ENCODE assay signal across 8 mouse cellular contexts in genomic region chr1:177258343-177259037, GRCm38 (mm10). TPM values are rescaled to one million over a fixed set of nuclear protein-coding genes. Genes with fewer than 3 reads are reported as not detected.
A peak's percentile ranks its signal among the peaks of the same experiment; 100 is the strongest.
DNase-seq lines count a peak whose midpoint lies in the region; ATAC-seq lines count a peak whose summit lies in the region.

No protein-coding gene starts in this region.

- under 1% methylated on average over 58 of the region's 86 CpGs for WGBS in intestine, embryonic 15.5 days
- WGBS in midbrain, embryonic 10.5 days: under 1% methylated on average over 66 of the region's 86 CpGs

- DNase-seq in adrenal gland, adult 18-20 months (ENCODE audit: low spot score in 2 of 2): peak; percentile 75 to 80
- peak; percentile 95 for DNase-seq in embryo, embryonic 11 days
- DNase-seq in gastrocnemius, postnatal 25 days: peak; percentile 82
- peak; percentile 69 to 78 for DNase-seq in left cerebral cortex, postnatal 25 days (ENCODE audit: low spot score in 2 of 2)
- peak; percentile 92 for DNase-seq in midbrain, embryonic 10.5 days (ENCODE audit: low spot score)
- peak; percentile 78 for DNase-seq in right cerebral cortex, postnatal 4 days
- peak; percentile 87 for DNase-seq in yolk sac, embryonic 10.5 days (ENCODE audit: low spot score)

- H3K27me3 ChIP-seq in intestine, embryonic 15.5 days (replicated peaks): no peaks in the 10 kb centered on the region
- H3K27me3 ChIP-seq in midbrain, embryonic 10.5 days (ENCODE audit: low read depth, poor library complexity, severe bottlenecking): peaks cover 5% of the 10 kb centered on the region; the same call in 1 of the 2 replicates

- H3K9me3 ChIP-seq in intestine, embryonic 15.5 days: no peaks in the 10 kb centered on the region
- H3K9me3 ChIP-seq in midbrain, embryonic 10.5 days (replicated peaks): no peaks in the 10 kb centered on the region

- H3K4me1 ChIP-seq in intestine, embryonic 15.5 days (replicated peaks): peaks cover 6% of the 10 kb centered on the region
- H3K4me1 ChIP-seq in midbrain, embryonic 10.5 days: peaks cover 39% of the 10 kb centered on the region

- H3K27ac ChIP-seq in intestine, embryonic 15.5 days: peak overlapping the region; percentile 93
- peak overlapping the region; percentile 100 for H3K27ac ChIP-seq in midbrain, embryonic 10.5 days (replicated peaks)

- peak; percentile 95 for ATAC-seq in intestine, embryonic 15.5 days

- H3K36me3 ChIP-seq in intestine, embryonic 15.5 days: no peaks in the 10 kb centered on the region
- no peaks in the 10 kb centered on the region for H3K36me3 ChIP-seq in midbrain, embryonic 10.5 days

- peak overlapping the region; percentile 83 for H3K4me3 ChIP-seq in intestine, embryonic 15.5 days (replicated peaks)
- peak overlapping the region; percentile 99 for H3K4me3 ChIP-seq in midbrain, embryonic 10.5 days

- peak overlapping the region; percentile 98 for H3K4me2 ChIP-seq in intestine, embryonic 15.5 days (replicated peaks)

- intact Hi-C loops in left cerebral cortex, postnatal 25 days (cut with DNase I): loop anchor here (2.0 to 10.0 kb wide), 6 partner anchors 48 to 426 kb away; partner anchors contain the start of gene Zbtb18

- H3K9ac ChIP-seq in intestine, embryonic 15.5 days: peak overlapping the region; percentile 75

RNA-seq across cellular contexts. Expression of gene Akt3, which starts 0.5 kb away (rescaled TPM):
- total RNA-seq in adrenal gland, adult 18-20 months (2021): 10 to 100 TPM; 23.3 to 26.4 TPM
- total RNA-seq in gastrocnemius, postnatal 25 days (2021): 10 to 100 TPM; 10.4 to 14.0 TPM
- polyA plus RNA-seq in intestine, embryonic 15.5 days (2015; fragmentation: Nextera tagmentation; extraction: Ambion mirVana): 4.0 and 4.2 TPM in 2 replicates
- total RNA-seq in left cerebral cortex, postnatal 25 days (2021): 100 to 1,000 TPM; 211 to 227 TPM
- 14.4 and 19.7 TPM in 2 replicates for polyA plus RNA-seq in midbrain, embryonic 10.5 days (2016; fragmentation: Nextera tagmentation; extraction: Ambion mirVana)

Comparison
In these comparisons a context has a peak if more than half of its experiments do, and no peak if none do; other contexts are left out.
1. Peak in every context shown above with its lines: DNase-seq, ATAC-seq, H3K4me3 ChIP-seq and H3K27ac ChIP-seq.
2. RNA of gene Akt3, which starts 0.5 kb away (total RNA-seq): 211 to 227 TPM in left cerebral cortex, postnatal 25 days; 23.3 to 26.4 TPM in adrenal gland, adult 18-20 months and 10.4 to 14.0 TPM in gastrocnemius, postnatal 25 days; every median in the first group is over 4 times any median in the second.